Mouse (Mus musculus): ENCODE measurements around the gene Styx.
A peak's percentile ranks its signal among the peaks of the same experiment; 100 is the strongest.

Gene Styx

DNA sequence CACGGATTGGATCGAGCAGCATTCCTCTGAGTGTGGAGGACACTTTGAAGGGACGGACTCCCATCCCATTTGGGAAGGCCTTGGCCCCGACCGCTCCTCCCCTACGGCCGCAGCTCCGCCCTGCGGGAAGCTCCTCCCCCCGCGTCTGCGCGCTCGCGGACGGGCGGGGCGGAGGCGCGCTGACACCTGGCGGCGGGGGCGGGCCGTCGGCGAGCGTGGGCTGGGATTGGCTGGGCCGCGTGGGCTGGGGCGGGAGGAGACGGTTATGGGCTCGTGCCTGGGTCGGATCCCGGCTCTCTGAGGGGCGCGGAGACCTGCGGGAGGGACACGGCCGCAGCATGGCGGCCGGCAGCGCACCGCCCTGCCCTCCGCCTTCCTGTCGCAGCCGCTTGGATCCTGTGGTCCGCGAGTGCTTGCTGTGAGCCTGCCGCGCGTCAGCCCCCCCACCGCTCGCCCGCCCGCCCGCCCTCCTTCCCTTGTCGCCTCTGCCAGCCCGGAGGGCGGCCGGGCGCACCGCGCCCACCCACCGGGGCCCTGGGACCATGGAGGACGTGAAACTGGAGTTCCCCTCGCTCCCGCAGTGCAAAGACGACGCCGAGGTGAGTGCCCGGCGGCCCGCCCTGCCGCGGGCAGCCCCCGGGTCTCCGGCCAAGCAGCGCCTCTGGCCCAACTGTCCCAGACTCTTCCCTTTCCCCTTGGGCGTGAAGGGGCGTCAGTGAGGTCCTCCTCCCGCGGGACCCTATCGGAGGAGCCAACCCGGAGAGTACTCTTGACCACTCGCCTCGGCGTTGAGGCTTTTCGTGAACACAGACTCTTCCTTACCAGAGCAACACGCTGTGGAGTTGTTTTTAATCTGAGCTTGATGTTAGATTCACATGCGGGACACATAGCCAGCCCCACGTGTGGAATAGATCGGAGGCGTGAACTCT, at the start of gene Styx:
Gene Styx, plus strand, starts transcription at position 163 of the 929 bp plus-strand sequence.
- DNase-seq (ENCODE audit: low spot score in 2 of 2): peak; percentile 76 to 88

GRCm38 (mm10) chr14:45303939-45304338, 47.0 kb upstream of the Styx start:
- no peak for DNase-seq (ENCODE audit: low spot score in 2 of 2)

GRCm38 (mm10) chr14:45304389-45304788, 46.5 kb upstream of the Styx start:
- DNase-seq (ENCODE audit: low spot score in 2 of 2): no peak

GRCm38 (mm10) chr14:45305852-45306251, 45.0 kb upstream of the Styx start:
- no peak for DNase-seq (ENCODE audit: low spot score in 2 of 2)

GRCm38 (mm10) chr14:45307630-45308328, 43.1 kb upstream of the Styx start:
- DNase-seq (ENCODE audit: low spot score in 2 of 2): no peak

DNA sequence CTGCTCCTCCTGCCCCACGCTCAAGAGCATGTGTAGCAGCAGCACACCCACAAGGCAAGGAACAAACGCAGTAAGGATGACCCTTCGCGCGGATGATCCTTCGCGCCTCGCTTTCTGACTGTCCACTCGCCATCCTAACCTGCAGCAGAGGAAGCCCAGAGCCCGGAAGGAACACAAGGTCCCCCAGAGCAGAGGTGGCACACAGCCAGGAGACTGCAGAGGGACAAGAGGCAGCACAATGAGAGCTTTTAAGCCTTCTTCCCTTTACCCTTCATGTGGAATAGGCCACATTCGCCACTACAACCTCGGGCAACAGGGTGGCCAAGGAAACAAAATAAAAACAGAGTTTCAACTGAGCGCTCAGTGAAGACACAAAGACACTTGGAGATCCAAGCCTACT, 41.2 kb upstream of the Styx start:
- no peak for DNase-seq (ENCODE audit: low spot score in 2 of 2)

DNA sequence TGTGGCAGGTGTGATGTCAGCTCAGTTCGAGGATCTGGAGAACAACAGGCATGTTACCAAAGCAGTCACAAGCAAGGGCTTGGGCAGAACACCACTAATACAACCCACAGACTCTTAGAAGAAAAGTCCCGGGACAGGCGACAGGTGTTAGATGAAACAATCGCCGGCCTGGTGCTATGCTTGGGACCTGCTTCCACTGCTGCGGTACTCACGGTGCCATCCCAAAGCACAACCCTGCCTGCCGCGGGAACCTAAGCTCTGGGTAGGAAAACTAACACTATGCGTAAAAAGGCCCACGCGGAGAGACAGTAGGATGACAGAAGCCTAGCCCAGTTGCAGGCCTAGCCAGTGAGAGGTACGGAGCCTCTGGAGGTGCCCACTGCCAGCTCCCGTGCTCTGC, 40.8 kb upstream of the Styx start:
- DNase-seq (ENCODE audit: low spot score in 2 of 2): no peak

- no peak for DNase-seq (ENCODE audit: low spot score in 2 of 2)
Observed at GRCm38 (mm10) chr14:45316927-45317326, 34.0 kb upstream of the Styx start.

DNA sequence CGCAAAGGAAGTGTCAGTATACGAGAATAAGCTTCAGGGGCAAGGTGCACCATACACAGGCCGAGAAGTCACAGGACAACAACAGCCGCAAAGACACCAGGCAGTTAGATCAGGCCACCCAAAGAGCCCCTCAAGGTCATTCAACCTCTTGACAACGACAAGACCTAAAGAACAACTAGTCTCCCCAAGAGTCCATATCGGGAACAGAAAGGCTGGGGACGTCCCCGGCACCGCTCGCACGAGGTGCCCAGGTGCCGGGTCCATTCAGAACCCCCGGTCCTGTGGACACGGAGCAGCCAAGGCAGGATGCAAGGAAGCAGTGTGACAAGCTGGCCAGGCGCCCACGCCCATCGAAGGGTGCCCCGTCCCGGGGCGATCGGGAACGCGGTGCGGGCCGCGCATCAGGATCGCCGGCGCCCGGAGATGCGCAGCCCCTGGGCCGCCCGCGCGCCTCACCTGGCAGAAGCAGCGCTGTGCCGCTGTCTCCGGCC, 32.9 kb upstream of the Styx start:
- no peak for DNase-seq (ENCODE audit: low spot score in 2 of 2)

DNA sequence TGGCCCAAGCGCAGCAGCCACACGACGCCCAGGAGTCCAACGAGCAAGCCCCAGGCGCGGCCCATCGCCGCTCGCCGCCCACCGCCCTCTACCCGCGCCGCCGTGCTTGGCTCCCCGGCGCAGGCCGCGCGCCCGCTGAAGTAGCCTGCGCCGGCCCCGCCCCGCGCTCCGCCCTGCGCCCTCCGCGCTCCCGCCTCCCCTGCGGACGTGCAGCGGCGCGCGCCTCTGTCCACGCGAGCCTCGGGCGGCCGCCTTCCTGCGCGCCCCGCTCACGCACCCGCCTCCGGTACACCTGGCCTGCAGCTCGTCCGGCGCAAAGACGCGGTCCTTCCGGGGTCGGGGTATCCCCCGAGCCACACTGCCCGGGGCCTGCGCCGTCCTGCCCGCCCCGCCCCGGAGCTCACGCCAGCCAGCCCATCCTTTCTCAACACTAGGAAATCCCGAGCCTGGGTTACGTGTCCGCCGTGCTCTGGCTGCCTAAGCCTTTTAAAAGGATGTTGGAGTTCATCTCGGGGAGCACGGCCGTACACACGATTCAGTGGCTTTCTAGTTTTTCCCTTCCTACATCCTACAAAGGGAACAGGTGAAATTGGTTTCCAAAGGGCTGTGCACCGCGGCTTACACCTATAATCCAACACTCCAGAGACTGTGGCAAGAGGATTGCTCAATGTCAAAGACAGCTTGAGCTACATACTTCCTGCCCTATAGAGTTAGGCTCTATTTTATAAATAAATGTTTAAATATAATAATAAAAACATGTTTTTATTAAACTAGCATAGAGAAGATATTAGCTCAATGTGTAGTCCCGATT, 32.3 kb upstream of the Styx start, which contains the start of gene Ero1l:
Gene Ero1l, minus strand, starts transcription at position 346 of the 811 bp plus-strand sequence.
- peak; percentile 60 to 76 for DNase-seq (ENCODE audit: low spot score in 2 of 2)

GRCm38 (mm10) chr14:45319237-45319610, 31.7 kb upstream of the Styx start:
- no peak for DNase-seq (ENCODE audit: low spot score in 2 of 2)

GRCm38 (mm10) chr14:45320111-45320510, 30.8 kb upstream of the Styx start:
- DNase-seq (ENCODE audit: low spot score in 2 of 2): no peak

DNA sequence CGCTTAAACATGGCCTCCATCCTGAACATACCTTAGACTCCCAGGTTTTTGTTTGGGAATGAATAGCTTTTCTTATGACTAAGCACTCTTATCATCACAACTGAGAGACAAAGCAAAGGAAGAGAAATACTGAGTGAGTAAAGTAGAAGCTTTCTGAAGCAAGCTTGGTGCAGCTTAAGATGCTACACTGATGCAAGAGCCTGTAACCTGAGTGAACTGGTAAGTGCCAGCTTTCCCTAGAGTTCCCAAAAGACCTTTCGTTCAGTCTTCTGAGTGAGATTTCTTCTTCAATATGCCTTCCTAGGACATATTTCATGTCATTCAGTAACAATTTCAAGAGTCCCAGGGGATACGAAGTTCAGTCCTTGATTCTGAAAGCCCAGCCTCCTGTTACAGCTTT, 29.8 kb upstream of the Styx start:
- no peak for DNase-seq (ENCODE audit: low spot score in 2 of 2)

DNA sequence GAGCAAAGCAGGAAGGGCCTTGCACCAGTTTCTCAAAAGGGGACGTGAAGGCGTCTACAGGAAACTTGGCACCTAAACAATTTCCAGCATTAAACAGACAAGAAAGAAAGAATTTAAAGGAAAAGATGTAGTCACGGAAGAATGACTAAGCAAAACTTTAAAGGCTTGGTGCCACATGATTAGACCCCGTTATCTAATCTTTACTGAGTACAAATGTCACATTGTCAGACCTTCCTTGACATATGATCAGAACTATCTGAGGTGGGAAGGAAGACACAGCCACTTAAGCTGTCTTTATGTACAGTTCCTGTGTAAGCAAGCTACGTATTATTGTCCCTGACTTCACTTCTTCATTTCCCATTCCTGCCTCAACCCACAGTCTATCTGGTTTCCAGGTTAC, 29.3 kb upstream of the Styx start:
- DNase-seq (ENCODE audit: low spot score in 2 of 2): no peak

GRCm38 (mm10) chr14:45322450-45322849, 28.4 kb upstream of the Styx start:
- DNase-seq (ENCODE audit: low spot score in 2 of 2): no peak

DNA sequence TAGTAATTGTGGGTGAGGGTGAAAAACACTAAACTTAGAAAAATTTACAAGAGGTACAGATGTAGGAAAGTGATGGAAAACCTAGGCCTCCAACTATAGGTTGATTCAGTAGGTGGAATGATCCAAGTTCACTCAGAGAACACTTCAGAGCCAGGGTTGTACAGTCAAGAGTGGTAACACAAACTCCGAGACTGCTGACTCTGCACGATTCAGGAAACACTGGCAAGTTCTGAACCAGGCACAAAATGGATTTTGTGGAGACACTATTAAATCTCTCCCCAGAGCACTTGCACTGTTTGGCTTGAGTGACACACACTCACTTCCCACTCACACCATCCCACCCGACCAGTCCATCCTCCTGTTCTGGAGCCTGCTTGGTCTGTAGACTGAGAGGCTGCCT, 27.6 kb upstream of the Styx start:
- DNase-seq (ENCODE audit: low spot score in 2 of 2): no peak

- DNase-seq (ENCODE audit: low spot score in 2 of 2): no peak
Observed at GRCm38 (mm10) chr14:45325471-45325870, 25.4 kb upstream of the Styx start.

- no peak for DNase-seq (ENCODE audit: low spot score in 2 of 2)
Observed at GRCm38 (mm10) chr14:45328072-45328713, 22.7 kb upstream of the Styx start.

GRCm38 (mm10) chr14:45329018-45329588, 21.8 kb upstream of the Styx start:
- no peak for DNase-seq (ENCODE audit: low spot score in 2 of 2)

DNA sequence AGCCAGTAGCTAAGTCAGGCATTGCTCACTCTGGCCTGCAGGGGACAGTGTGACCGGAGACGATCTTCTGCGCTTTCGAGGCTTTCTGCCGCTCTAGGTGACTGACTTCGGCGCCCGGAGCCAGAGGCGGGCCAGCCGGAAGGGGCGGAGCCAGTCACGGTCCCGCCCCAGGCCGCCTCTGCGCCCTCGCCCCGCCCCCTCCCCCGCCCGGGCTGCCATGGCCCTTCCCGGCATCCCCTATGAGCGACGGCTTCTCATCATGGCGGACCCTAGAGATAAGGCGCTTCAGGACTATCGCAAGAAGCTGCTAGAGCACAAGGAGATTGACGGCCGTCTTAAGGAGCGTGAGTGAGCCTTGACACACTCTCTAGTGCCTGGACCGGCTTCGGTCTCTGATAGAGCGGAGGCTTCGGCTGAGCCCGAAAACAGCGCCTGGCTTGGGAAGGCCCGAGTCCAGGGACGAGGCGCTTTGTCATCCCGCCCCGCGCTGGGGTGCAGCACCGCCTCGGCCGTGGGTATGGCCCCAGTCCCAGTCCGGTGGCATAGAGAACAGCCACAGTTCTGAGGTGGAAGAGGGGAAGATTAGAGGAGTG, 21.2 kb upstream of the Styx start, which contains the start of gene Psmc6:
Gene Psmc6, plus strand, starts transcription at position 200 of the 593 bp plus-strand sequence.
- peak; percentile 84 to 85 for DNase-seq (ENCODE audit: low spot score in 2 of 2)
